Mouse (Mus musculus): ENCODE results near the gene Ropn1l. TPM values are rescaled to one million over a fixed set of nuclear protein-coding genes. Genes with fewer than 3 reads are reported as not detected.

The Ropn1l gene
- total RNA-seq, 4 experiments from 2014 or later = not detected

DNA sequence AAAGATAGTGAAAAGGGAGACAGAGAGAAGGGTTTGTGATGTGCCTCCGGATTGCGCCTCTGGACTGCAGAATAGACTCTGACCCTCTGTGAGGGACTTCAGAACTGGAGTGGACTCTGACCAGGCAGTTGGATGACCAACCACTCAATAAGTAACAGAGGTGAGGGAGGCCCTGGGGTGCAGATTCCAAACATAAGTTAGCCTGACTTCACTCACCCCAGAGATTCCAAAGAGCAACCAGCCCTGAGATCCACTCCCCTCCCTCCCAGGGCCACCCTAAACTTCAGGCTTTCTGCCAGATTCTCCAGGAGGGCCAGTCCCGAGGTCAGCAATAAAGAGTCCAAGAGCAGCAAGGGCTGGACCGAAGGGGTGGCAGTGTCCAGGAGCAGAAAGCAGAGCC lies 46.0 kb downstream of the Ropn1l start:
- DNase-seq (ENCODE audit: low spot score in 2 of 2) = no peak

DNA sequence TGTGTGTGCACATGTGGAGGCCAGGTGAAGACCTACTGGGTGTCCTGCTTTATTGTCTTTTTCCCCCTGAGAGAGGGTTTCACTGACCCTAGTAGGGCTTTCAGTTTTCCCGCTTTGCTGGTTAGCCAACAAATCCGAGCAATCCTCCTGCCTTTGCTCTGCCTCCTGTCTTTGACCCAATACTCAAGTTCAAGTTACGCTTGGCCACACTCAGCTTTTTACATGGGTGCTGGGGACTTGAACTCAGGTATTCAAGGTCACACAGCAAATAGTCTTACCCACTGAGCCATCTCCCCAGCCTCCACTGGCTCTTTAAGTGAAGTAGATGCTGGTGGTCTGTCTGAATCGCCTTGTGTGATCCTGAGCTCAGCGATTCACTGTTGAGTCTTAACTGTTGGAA lies 46.7 kb downstream of the Ropn1l start:
- DNase-seq (ENCODE audit: low spot score in 2 of 2) = no peak

DNA sequence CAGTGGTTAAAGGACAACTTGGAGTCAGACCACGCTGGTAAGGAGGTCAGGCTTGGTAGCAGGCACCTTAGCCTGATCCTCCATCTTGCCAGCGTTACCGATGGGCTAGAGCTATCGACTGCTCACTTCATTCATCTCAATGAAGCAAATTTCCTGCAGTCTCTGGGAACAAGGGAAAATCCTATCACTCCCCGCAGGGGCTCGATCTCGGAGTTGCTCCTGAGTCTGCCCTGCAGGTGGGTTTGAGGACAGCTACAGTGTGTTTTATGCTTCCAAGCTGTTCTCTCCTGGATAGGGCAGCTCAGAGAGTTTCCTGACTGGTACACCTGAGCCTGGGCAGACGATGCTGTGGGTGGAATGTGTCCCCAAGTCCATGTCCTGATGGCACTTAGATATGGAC lies 49.2 kb downstream of the Ropn1l start:
- DNase-seq (ENCODE audit: low spot score in 2 of 2) = no peak

DNA sequence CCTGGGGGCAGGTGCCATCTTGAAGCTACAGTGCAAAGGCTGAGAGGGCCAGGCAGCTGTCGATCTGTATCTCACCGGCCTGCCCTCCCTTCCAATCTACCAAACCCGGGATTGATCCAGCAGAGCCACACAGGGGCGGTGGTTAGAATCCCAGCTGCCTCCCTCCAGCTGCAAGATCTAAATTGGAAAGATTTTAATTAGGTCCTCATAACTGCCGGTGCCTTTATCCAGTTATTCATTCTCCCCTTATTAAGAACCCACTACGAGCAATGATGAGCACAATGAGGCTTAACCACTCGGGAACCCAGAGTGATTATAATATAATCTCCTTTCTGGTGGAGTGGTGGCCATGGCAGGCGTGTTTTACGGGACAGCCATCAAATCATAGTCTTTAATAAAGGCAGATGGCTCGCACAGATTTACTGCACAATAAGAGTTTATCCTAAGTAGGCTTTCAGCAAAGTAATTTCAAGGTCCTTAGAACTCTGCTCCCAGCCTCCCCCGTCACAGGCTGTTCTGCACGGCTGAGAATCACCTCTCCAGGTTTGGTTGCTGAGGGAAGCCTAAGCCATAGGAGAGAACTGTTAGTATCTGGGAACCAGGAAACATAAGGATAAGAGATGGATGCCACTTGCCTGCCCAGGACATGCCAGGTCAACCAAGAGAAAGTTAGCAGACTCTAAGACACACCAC lies 51.2 kb downstream of the Ropn1l start:
- DNase-seq (ENCODE audit: low spot score in 2 of 2) = no peak

DNA sequence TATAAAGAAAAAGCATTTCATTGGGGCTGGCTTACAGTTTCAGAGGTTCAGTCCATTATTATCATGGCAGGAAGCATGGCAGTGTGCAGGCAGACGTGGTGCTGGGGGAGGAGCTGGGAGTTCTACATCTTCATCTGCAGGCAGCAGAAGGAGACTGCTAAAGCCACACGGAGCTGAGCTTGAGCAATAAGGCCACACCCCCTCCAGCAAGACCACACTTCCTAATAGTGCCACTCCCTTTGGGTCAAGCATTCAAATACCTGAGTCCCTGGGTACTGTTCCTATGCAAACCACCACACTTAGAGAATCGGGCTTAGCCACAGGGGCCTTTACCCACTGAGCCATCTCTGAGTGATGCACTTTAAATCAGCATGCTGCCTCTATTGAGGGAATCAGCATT lies 52.6 kb downstream of the Ropn1l start:
- DNase-seq (ENCODE audit: low spot score in 2 of 2) = no peak

DNA sequence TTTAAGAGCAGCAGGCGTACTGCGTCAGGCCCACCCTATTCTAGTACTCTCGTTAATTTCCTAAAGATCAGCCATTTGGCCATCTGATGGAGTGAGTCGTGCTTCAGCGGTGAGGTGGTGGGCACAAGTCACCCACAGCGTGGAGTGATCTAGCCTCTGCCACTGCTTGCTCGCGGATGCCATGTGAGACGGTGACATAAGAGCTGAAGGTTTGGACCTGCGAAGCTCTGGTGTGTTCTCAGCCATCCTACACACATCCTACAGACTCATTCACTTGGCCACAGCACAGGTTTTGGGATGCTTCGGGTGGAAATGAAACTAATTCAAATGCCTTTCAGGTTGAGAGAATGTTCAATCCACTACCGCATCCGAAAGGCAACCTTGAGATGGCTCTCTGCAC lies 54.8 kb downstream of the Ropn1l start:
- DNase-seq (ENCODE audit: low spot score in 2 of 2) = no peak

DNA sequence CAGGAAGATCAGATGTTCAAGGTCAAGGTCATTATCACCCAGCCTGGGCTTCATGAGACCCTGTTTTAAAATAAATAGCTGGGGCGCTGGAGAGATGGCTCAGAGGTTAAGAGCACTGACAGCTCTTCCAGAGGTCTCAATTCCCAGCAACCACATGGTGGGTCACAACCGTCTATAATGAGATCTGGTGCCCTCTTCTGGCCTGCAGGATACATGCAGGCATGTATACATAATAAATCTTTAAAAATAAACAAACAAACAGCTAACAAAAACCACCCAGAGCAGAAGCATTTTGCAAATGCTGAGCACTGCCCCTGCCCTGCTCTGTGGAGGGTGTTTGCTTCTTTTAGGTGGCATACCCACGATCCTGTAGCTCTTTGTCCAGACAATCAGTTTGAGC lies 56.2 kb downstream of the Ropn1l start:
- no peak for DNase-seq (ENCODE audit: low spot score in 2 of 2)

DNA sequence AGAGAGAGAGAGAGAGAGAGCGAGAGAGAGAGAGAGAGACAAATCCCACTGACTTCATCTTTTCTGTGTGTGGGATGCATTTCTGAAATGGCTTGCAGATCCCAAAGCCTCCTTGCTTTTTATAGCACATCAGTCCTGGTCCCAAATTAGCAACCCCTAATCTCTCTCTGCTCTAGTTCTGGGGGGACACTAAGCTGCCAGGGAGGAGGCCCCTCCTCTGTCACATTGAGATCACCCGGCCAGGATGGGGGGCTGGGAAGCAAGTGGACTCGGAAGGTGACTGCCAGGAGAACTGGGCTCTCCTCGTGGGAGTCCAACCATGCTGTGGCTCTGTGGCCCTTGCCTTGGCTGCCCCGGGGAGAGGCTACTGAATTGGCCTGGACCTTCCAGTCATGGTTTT lies 56.8 kb downstream of the Ropn1l start:
- DNase-seq (ENCODE audit: low spot score in 2 of 2) = no peak

DNA sequence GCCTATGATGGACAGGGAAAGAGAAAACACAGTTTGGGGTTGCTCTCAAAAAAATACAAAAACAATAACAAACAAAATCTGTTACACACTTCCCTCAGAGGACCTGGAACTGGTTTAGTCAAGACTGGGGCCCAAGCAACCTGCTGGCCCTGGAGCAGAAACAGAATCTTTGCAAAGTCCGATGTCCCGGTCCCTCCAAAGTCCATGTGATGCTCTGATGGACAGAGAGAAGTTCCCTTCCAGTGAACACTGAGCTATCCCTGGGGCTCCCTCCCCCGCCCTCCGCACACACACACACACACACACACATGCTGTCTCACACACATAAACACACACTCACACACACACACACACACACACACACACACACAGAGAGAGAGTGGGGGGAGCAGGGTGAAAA lies 57.6 kb downstream of the Ropn1l start:
- no peak for DNase-seq (ENCODE audit: low spot score in 2 of 2)

DNA sequence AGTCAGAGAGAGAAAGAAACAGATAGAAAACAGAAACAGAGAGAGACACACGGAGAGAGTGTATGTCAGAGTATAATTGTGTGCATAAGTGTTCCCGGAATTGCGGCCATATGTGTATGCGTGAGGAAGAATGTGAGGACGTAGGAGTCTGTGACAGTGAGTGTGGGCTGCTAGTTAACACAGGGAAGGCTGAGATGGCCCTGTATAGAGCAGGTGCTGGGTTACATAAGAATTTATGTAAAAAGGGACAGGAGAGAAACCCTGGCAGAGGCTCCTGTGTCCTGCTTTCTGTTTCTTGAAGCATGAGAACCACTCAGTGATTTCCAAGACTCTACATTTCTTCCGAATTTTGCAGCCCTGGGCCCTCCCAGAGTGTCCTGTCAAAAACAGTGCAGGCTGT lies 60.1 kb downstream of the Ropn1l start:
- no peak for DNase-seq (ENCODE audit: low spot score in 2 of 2)

DNA sequence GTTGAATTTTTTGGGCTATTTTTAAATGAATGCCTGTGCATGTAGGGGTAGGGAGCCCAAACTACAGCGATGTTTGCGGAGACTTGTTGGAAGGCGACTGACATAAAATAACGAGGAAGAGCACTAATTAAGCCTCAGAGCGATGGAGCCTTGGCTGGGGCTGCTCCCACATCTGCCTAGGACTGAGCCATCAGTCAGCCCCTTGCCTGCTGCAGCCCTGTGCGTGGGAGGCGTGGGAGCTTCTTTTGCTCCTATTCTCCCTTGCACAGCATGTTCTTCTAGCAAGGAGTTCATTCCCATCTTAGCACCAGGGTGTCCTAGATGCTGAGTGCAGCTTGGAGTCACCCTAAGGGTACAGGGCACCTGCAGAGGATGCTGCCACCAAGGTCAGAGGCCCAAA lies 60.8 kb downstream of the Ropn1l start:
- DNase-seq (ENCODE audit: low spot score in 2 of 2) = no peak

DNA sequence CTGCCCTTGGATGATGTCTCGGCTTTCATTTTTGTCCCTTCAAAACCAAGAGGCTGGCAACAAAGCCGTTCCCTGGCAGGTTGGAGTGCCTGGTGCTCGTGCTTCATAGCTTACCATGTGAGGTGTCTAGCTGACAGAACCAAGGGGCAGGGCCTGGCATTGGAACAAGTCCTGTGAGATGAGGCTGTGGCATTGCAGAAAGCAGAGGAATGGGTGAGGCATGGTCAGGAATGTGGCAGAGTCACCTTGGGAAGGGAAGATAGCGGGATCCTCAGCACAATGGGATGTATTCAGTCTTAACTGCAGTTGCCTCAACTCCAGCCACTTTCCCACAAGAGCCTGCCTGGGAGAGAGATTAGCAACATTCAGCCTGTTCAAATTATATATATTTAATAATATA lies 61.4 kb downstream of the Ropn1l start:
- DNase-seq (ENCODE audit: low spot score in 2 of 2) = no peak

Other genes with a start within 250 kb of the Ropn1l start
- gene Dap, start 229.4 kb downstream of the Ropn1l start, total RNA-seq (2022) = 1 to 10 TPM; 4.3 to 9.4 (median 4.8) TPM
- 10 to 100 TPM; 11.5 to 18.8 (median 16.5) TPM for gene Ankrd33b, start 86.0 kb downstream of the Ropn1l start, total RNA-seq (2022)
- gene March6, start 77.3 kb upstream of the Ropn1l start, total RNA-seq (2022) = 100 to 1,000 TPM; 142 to 173 (median 149) TPM
- 10 to 100 TPM; 47.6 to 59.9 (median 49.6) TPM for gene Cmbl, start 111.7 kb upstream of the Ropn1l start, total RNA-seq (2022)
- gene Cct5, start 148.1 kb upstream of the Ropn1l start, total RNA-seq (2022) = 100 to 1,000 TPM; 110 to 120 (median 115) TPM
- gene Fam173b, start 148.1 kb upstream of the Ropn1l start, total RNA-seq (2022) = 10 to 100 TPM; 11.9 to 14.9 (median 12.8) TPM